Mouse (Mus musculus) gastrocnemius, adult 8-10 months (tissue): Measurements from ENCODE around the gene Ldb1. TPM values are rescaled to one million over a fixed set of nuclear protein-coding genes. Genes with fewer than 3 reads are reported as not detected.
A peak's percentile ranks its signal among the peaks of the same experiment; 100 is the strongest.
"Not testable (repeated sequence)": the region's sequence is repeated elsewhere in the genome, so short reads cannot be mapped to it uniquely, and the experiment has no call there.

Source experiments
- DNase-seq, 2 experiments: peaks; one replicate each; pipeline ENCODE4 v3.0.0; 2022; ENCODE audit warnings: low spot score in 2 of 2
- total RNA-seq, 4 experiments: library from RNA; stranded (reverse); gene quantifications; 2 replicates each; pipeline ENCODE4 v1.2.4; 2022

Gene Ldb1
- total RNA-seq, 4 experiments from 2014 or later, result 13.3 to 19.7 (median 17.0) TPM

DNA sequence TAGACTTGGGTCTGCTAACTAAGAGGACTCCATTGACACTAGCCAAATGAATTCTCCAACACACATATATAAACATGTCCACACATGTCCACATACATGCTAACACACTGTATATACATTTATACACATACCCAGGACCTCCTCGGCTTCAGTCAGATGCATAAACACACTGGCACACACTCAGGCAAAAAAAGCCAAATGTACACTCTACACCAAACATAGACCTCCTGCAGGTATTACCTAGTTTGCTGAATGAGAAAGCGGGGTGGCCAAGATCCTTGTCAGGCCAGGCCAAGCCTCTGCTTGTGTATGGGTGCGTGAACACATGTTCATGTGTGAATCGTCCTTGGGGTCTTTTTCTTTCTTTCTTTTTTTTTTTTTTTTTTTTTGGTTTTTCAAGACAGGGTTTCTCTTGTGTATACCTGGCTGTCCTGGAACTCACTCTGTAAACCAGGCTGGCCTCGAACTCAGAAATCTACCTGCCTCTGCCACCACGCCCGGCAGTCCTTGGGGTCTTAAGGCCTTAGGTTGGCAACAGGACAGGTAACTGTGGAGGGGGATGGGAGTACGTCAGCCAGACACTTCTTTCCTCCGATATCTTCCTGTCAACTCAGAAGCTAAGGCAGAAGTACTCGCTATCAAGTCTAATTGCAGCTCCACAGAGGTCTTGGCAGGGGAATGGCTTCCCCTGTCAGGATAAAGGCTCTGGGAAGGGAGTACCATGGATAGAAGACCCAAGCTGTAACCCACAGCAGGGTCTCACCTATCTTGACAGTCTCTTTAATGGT, 14.6 kb downstream of the Ldb1 start:
- DNase-seq, result no peak

DNA sequence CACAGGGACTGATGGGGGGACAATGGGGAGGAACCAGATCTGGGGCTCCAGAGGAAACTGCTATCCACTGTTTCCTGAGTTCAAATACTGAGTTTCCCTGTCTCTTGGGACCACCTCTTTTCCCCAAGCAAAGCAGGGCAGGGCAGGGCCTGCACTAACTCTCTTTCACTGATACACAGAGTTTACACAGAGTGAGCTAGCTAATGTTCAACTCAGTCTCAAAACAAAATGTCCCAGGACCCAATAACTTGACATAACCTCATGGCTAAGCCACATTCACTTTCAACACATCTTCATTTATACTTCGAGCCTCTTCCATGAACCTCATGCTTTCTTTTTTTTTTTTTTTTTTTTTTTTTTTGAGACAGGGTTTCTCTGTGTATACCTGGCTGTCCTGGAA, 15.4 kb downstream of the Ldb1 start:
- DNase-seq, result no peak

DNA sequence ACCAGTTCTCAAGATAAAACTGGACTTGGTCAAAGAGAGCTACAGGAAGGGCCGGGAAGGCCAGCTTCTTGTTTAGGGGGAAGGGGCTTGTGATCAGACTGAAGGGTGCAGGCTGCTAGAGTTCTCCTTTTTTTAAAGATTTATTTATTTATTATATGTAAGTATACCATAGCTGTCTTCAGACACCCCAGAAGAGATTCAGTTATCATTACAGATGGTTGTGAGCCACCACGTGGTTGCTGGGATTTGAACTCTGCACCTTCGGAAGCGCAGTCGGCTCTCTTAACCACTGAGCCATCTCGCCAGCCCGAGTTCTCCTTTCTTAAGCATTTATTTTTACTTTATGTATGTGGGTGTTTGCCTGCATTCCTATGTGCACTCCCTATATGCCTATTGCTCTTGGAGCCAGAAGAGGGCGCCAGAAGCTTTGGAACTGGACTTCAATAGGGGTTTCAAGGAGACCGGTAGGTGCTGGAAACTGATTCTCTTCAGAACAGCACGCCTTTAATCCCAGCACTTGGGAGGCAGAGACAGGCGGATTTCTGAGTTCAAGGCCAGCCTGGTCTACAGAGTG, 16.2 kb downstream of the Ldb1 start:
- no peak for DNase-seq

DNA sequence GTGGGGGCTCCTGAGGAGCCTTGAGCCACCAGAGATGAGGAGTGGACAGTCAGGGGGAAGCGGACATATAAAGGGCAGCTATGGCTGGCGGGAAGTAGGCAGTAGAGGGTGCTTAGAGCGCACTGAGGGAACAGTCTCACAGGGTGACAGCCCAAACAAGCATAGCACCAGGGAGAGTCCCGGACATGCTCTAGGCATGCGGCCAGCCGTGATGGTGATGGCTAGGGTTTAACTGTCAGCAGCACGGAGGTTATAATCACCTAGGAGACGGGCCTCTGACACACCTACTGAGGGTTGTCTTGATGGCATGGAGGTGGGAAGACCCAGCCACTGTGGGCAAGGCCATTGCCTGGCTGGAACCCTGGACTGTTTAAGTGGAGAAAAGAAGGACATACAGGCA, 18.4 kb downstream of the Ldb1 start:
- DNase-seq, result no peak

DNA sequence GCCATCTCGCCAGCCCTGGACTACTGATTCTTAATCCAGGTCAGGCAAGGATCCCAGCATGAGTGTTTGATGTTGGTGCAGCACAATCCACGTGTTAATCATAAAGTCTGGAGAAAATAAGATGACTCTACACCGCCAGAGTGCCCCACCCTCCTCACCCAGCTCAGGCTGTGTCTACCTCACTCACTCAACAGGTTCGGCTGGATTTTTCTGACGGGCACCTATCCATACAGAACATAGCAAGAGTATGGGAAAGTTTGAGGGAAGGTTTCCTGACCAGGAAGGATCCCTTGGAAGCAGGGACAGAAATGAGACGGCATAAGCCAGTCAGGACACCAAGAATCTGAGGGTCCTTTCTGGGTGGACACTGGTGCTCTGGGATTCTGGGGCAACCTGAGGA, 20.1 kb downstream of the Ldb1 start:
- no peak for DNase-seq

DNA sequence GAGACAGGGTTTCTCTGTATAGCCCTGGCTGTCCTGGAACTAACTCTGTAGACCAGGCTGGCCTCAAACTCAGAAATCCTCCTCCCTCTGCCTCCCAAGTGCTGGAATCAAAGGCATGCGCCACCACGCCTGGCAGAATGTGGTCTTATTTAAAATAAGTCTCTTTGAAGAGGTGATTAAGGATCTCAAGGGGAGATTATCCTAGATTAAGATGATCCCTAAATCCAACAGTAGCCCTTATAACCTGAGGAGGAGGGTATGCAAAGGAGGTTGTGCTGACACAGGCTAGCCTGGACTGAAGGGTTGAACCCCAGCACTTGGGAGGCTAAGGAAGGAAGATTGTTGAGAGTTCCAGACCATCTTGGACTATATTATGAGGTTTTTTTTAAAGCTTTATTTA, 29.0 kb downstream of the Ldb1 start:
- no peak for DNase-seq

DNA sequence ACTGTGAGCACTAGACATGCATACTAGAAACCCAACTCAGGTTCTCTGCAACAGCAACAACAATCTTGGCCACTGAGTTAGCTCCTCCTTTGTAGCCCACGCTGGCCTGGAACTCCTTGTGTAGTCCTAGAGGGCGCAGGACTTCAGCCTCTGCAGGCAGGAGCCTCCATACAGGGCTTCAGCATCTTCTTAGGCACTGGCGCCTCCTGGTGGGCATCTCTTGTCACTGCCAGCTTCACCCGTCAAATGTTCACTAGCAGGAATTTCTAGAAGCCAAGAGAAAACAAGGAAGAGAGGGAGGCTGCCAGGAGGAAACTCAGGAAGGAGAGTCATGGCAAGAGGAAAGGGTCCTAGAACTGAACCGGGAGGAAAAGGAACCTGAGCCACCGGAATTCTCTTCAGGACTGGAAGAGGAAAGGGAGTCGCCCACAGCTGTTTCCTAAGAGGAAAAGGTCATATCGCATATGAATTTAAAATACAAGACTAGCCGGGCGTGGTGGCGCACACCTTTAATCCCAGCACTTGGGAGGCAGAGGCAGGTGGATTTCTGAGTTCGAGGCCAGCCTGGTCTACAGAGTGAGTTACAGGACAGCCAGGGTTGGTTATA, 30.3 kb downstream of the Ldb1 start:
- DNase-seq, result peak; percentile 76 to 81

DNA sequence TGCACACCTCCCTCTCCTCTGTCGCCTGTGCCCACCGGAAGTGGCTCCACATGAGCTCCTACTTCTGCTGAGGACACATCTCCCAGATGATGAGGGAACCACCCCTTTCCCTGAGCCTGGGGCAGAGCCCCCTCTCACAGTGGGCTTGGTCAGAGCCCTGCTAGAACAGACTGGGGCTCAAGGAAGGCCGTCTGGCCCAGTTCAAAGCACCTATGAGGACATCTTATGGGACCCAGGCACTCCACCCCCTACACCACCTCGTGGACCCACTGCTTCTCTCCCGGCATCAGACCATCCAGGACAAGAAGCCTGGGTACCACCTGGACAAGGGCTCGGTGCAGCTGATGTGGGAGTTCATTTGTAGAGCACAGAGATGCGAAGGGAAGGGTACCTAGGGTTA, 39.3 kb downstream of the Ldb1 start:
- DNase-seq, result no peak

DNA sequence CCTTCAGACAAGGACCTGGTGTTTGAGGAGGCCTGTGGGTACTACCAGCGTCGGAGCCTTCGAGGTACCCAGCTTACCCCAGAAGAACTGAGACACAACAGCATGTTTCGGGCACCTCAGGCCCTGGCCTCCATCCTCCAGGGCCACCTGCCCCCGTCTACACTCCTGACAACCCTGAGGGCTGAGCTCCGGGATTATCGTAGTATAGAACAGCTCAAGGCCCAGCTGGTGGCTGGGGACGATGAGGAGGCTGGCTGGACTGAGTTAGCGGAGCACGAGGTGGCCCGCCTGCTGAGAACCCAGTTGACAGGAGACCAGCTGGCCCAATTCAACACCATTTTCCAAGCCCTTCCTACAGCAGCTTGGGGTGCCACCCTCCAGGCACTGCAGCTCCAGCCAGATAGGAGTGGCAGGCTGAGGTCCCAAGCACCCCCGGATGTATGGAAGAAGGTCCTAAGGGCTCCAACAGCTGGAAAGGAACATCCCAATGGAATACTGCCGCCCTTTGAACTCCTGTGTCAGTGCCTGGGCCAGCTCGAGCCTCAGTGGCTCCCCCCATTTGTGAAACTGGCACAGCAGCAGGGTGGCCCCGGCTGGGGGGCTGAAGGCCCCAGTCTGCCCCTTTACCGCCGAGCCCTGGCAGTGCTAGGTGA, 40.1 kb downstream of the Ldb1 start:
- no peak for DNase-seq

DNA sequence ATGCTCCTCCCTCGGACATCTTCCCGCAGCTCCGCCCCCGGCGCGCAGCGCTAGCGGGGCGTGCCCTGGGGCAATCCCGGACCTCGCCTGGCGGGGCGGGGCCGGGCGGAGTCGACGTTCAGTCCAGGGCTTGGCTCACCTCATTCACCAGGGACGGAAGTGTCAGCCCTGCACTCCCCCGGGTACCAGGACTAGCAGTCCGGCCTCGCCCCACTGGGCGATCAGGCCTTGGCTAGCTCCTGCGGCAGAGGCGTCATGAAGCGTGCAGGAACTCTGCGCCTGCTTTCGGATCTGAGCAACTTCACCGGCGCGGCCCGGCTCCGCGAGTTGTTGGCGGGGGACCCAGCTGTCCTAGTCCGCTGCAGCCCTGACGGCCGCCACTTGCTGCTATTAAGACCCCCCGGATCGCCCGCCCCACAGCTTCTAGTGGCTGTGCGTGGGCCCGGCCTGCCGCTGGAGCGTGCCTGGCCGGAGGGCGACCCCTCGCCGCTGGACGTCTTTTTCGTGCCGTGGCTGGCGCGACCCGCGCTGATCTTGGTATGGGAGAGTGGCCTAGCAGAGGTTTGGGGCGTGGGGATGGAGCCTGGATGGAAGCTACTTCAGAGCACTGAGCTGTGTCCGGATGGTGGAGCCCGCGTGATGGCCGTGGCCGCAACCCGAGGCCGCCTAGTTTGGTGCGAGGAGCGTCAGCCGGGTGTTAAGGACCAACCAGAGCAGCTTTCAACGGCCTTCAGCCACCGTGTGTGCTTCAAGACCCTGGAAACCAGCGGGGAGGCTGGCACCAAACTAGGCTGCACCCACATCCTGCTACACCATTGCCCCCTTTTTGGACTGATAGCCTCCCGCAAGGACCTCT, 41.4 kb downstream of the Ldb1 start, which contains the start of gene Hps6:
TSS of gene Hps6 (plus strand) at position 138 of the 856 bp plus-strand sequence.
- DNase-seq, result peak; percentile 86 to 88

DNA sequence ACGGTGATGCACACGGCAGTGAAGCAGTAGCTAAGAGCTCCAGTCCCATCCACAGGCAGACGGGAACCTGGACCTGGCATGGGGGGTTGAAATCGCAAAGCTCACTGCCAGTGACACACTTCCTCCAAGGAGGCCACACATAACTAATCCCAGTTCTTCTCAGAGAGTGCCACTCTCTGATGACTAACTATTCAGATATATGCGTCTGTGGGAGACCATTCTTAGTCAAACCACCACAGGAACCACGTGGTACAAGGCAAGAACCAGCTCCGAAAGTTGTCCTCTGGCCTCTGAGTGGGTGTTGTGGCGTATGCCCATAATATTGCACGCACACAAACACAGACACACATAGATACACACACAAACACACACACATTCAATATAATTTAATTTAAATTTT, 42.7 kb downstream of the Ldb1 start:
- no peak for DNase-seq

DNA sequence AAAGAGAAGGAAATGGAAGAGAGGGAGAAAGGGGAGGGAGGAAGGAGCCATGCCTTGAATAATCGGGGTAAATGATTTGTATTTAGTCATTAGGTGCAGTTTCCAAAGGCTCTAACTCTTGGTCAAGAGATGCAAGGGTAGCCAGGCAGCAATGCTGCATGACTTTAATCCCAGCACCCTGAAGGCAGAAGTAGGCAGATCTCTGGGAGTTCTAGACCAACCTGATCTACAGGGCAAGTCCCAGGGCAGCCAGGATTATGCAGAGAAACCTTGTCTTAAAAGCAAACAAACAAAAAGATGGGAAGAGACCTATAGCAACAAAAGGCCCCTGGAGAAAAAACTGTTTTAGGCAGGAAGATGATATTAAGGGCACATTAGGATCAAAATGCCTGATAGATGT, 45.6 kb downstream of the Ldb1 start:
- DNase-seq, result no peak

DNA sequence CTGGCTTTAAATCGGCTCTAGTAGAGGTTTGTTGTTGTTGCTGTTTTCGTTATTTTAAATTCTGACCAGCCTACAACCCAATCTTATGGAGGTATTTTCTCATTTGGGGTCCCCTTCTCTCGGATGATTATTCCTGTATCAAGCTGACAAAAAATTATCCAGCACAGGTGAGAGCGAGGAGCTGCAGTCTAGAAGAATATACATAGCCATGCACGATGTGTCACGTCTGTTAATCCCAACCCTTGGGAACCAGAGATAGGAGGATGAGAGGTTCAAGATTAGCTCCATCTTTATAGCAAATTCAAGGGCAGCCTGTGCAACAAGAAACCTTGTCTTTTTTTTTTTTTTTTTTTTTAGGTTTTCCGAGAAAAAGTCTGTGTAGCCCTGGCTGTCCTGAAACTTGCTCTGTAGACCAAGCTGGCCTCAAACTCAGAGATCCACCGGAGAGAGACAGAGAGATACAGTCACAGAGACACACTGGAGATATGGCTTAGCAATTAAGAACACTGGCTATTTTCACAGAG, 46.3 kb downstream of the Ldb1 start:
- no peak for DNase-seq

DNA sequence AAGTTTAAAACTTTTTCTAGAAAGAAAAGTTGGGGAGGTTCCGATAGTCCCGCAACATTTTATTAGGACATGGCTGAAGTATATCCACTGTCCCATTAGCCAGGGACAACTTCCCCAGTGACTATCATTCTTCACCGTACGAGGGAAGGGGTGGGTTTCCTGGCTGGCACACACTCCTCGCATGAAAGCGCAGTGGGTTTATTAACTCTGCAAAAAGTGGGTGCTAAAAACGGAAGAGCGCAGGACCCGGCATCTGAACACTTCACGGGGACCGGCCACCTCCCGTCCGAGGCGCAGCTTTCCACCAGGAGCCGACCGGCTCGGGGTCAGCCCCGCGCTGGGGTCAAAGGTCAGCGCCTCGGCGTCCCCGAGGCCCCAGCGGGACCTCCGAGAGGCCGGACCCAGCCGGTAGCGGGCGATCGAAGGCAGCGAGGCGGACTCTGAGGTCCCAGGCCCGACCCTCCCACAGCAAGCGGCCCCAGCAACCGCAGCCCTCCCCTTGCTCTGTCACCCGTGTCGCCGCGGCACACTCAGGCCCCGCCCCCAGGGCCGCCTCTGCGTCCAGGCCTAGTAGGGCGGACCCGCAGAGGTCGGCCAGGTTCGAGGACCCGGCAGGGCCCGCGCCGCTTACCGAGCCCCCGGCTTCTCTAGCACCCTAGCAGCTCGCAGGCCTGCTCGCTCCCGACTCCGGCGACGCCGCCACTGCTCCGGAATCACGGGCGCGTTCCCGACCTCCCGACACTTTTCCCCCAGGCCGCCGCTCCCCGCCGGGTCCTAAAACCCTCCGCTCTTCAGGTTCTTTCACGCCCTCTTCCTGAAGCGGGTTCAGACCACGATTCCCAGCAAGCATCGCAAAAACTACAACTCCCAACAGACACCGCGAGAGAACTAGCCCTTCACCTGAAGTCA, 47.0 kb downstream of the Ldb1 start, which contains the start of gene Armh3:
TSS of gene Armh3 (minus strand) at position 704 of the 909 bp plus-strand sequence.
- peak; percentile 77 to 83 for DNase-seq

DNA sequence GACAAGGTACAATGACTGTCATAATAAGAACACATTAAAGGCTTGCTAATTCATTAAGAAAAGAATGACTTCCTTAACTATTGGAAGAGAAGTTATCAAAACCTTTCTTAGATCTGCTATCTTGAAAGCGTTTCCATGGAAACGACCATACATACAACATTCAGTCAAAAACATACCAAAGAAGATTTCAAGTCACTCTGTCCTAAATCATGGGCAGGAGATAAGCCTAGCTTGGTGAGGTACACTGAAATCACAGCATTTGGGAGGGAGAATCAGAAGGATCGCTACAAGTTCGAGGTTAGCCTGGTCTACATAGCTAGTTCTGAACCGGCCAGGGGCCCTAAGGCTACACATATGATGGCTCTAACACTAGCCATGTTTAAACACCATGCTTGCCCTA, 47.6 kb downstream of the Ldb1 start:
- DNase-seq, result no peak

DNA sequence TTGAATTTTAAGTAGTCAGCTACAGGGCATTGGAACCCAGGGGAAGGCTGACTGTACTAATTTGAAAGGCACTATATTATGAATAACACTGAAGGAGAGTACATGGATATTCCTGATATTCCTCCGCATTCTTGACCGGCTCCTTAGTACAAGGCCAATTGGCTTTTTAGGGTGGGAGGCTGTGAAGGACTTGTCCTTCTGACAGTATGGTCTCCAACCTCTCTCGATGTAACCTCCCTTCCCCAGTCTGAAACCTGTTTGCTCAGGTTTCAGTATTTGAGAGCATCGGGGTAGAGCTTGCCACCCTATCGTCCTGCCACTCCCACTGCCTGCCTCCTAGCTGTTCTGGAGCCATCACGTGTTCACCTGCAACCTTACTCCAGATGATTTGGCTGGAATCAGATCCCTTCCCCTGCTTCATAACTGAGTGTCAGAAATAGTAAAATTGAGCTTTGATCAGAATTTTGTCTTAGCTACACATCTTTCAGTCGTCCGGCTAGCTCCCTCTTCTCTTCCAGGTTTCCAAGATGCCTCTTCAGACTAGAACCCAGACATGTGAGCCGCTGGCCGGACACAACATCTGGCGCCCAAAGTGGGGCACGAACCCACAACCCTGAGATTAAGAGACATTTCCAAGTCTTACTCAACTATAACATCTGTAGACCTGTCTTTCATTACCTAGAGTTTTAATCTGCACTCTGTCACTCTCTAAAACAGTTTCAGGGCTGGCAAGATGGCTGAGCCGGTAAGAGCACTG, 50.9 kb downstream of the Ldb1 start:
- DNase-seq, result no peak

DNA sequence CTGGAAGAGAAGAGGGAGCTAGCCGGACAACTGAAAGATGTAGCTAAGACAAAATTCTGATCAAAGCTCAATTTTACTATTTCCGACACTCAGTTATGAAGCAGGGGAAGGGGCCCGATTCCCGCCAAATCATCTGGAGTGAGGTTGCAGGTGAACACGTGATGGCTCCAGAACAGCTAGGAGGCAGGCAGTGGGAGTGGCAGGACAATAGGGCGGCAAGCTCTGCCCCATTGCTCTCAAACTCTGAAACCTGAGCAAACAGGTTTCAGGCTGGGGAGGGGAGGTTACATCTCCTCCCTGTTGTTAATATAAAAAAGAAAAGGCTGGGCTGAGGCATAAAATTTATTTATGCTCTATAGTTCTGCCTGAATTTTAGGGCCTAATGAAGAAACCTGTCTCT, 51.6 kb downstream of the Ldb1 start:
- DNase-seq, result not testable (repeated sequence)

DNA sequence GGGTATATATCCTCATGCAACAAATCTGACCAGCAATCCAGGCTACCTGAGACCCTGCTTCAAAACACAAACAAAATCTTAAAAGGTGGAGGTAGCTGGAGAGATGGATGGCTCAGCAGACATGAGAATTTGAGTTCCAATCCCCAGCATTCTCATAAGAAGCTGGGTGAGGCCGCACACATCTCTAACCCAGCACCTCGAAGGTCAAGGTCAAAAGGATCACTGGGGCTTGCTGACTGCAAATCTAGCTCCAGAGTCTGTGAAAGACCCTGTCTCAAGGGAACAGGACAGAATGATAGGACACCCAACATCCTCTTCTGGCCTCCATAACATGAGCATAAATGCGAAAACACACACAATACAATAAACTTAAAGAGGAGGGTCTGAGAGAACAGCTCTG, 53.8 kb downstream of the Ldb1 start:
- DNase-seq, result no peak

DNA sequence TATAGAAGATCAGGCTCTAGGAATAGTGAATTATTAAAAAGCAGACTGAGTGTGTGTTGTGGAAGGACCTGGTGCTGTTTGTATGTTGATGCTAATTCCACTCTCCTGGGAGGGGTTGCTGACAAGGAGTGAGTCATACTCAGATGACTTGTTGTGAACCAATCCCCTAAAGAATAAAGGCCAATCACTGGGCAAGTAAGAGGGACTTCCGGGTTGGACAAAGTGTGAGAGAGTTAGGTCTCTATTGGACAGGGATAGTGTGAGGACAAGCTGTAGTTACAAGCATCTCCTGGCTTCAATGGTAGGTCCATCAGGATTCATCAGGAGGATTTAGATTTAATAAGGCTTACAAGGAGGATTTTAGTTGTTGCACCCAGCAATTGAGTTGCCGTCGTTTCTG, 56.8 kb downstream of the Ldb1 start:
- no peak for DNase-seq
